Mouse (Mus musculus) hindbrain, embryonic 14.5 days (tissue): ENCODE results near the gene Armc7. TPM values are rescaled to one million over a fixed set of nuclear protein-coding genes. Genes with fewer than 3 reads are reported as not detected.
"Not testable (repeated sequence)": the region's sequence is repeated elsewhere in the genome, so short reads cannot be mapped to it uniquely, and the experiment has no call there.

Experiments used
- ATAC-seq: fragments of 200-750 bp; cut with Nextera tagmentation; 2 replicates; pipeline ENCODE4 v1.8.0; 2017; ENCODE audit warnings: moderate number of reproducible peaks, mild to moderate bottlenecking, moderate TSS enrichment, moderate library complexity; ENCODE audit not compliant: low FRiP score
- DNase-seq: peaks from one replicate; pipeline ENCODE4 v3.0.0-alpha.2; 2015; ENCODE audit warnings: low spot score
- H3K27ac ChIP-seq: fragments of 300-500 bp; sonication (generic); 2 replicates; pipeline ENCODE4 v1.5.1; 2014; ENCODE audit warnings: mild to moderate bottlenecking, moderate library complexity
- H3K27me3 ChIP-seq: fragments of 300-500 bp; sonication (generic); 2 replicates; pipeline ENCODE4 v1.6.1; 2014; ENCODE audit warnings: mild to moderate bottlenecking, low read length, mixed read lengths; ENCODE audit not compliant: control insufficient read depth, insufficient read depth
- H3K36me3 ChIP-seq: fragments of 300-500 bp; sonication (generic); replicated peaks from 2 replicates; pipeline ENCODE4 v1.6.1; 2014; ENCODE audit not compliant: control insufficient read depth, insufficient read depth
- H3K4me1 ChIP-seq: fragments of 300-500 bp; sonication (generic); replicated peaks from 2 replicates; pipeline ENCODE4 v1.6.1; 2014; ENCODE audit warnings: antibody characterized with exemption, low read length, mixed read lengths; ENCODE audit not compliant: control insufficient read depth, insufficient read depth
- H3K4me2 ChIP-seq: fragments of 300-500 bp; sonication (generic); replicated peaks from 2 replicates; pipeline ENCODE4 v1.6.1; 2014; ENCODE audit warnings: mild to moderate bottlenecking, moderate library complexity
- H3K4me3 ChIP-seq: fragments of 300-500 bp; sonication (generic); replicated peaks from 2 replicates; pipeline ENCODE4 v1.5.1; 2014; ENCODE audit warnings: mild to moderate bottlenecking, low read length
- H3K9ac ChIP-seq: fragments of 300-500 bp; sonication (generic); 2 replicates; pipeline ENCODE4 v1.6.1; 2014
- H3K9me3 ChIP-seq: fragments of 300-500 bp; sonication (generic); 2 replicates; pipeline ENCODE4 v1.6.1; 2016; ENCODE audit warnings: low read length; ENCODE audit not compliant: control insufficient read depth
- WGBS: fragments of 180-500 bp; shearing (Covaris S2); extraction: QIAGEN DNeasy Blood & Tissue Kit; methylation state at CpG from one replicate; pipeline ENCODE4 v1.1.7; 2014; 5-methylcytosine and 5-hydroxymethylcytosine counted together
- polyA plus RNA-seq: library from polyadenylated mRNA; unstranded; fragments of >200 nt; fragmentation: Nextera tagmentation; extraction: Ambion mirVana; gene quantifications from 2 replicates; pipeline ENCODE4 v1.2.1, GENCODE M21; 2014

Gene Armc7
- polyA plus RNA-seq, 1 experiment from 2014 or later: 14.2 TPM

DNA sequence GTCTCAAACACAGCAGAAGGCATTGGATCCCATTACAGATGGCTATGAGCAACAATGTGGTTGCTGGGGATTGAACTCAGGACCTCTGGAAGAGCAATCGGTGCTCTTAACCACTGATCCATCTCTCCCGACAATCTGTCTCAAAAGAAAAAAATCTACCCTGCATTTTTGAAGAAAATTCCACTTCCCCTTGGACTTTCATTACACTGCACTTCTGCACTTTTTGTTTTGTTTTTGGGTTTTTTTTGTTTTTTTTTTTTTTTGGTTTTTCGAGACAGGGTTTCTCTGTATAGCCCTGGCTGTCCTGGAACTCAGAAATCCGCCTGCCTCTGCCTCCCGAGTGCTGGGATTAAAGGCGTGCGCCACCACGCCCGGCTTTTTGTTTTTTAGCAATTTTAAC is 21.1 kb downstream of the Armc7 start:
- H3K4me1 ChIP-seq, H3K9ac ChIP-seq, H3K27ac ChIP-seq, H3K4me2 ChIP-seq, DNase-seq, H3K4me3 ChIP-seq, H3K9me3 ChIP-seq, H3K27me3 ChIP-seq, ATAC-seq: not testable (repeated sequence)
- peaks cover 52% of the 10 kb centered on the region for H3K36me3 ChIP-seq
- 91% methylated on average over 9 of the region's 9 CpGs for WGBS

DNA sequence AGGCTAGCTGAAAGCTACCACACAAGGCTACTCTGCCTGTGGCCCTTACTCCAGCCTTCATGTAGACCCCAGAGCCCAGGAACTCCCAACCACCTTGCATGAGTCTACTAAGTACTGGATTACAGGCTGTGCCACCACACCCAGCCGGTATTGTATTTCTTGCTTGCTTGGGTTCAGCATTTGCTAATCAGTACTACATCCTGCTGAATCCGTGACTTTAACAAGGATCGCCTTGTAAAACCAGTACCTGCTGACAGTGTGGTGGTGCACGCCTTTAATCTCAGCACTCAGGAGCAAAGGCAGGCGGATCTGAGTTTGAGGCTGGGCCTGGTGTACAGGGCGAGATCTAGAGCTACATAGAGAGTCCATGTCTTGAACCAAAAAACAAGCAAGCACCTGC is 27.2 kb downstream of the Armc7 start:
- WGBS: 97% methylated on average over 6 of the region's 6 CpGs
- no peak for DNase-seq

DNA sequence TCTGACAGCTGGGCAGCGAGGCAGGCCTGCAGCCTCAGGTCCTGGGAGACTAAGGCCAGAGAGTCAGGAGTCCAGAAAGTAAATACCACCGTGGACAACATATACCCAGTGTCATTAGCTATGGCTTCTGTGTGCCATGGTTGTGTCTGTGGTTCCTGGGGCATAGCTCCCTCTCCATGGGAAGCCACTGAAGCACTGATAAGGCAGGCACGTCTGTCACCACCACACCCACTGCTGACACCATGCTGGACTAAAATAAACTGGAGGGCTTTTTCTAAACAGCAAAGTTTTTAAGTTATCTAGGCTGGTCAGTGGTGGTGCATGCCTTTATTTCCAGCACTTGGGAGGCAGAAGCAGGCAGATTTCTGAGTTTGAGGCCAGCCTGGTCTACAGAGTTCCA is 31.1 kb downstream of the Armc7 start:
- Histone ChIP-seq H3K27me3 (no peaks in the 10 kb centered on the region), H3K9me3 (no peaks in the 10 kb centered on the region), H3K9ac (no peak overlapping the region), H3K36me3 (peaks cover 35% of the 10 kb centered on the region), H3K27ac (no peak overlapping the region), H3K4me2 (no peak overlapping the region), H3K4me3 (no peak overlapping the region), H3K4me1 (peaks cover 44% of the 10 kb centered on the region)
- DNase-seq (no peak), ATAC-seq (no peak)
- 60% methylated on average over 3 of the region's 3 CpGs for WGBS

More for the DNA sequence above, 27.2 kb downstream of the Armc7 start:
- ATAC-seq: no peak
- no peaks in the 10 kb centered on the region for H3K27me3 ChIP-seq
- H3K4me2 ChIP-seq: no peak overlapping the region
- H3K9ac ChIP-seq: no peak overlapping the region
- no peaks in the 10 kb centered on the region for H3K9me3 ChIP-seq
- no peak overlapping the region for H3K27ac ChIP-seq
- no peak overlapping the region for H3K4me3 ChIP-seq
- H3K4me1 ChIP-seq: peaks cover 10% of the 10 kb centered on the region
- peaks cover 74% of the 10 kb centered on the region for H3K36me3 ChIP-seq

DNA sequence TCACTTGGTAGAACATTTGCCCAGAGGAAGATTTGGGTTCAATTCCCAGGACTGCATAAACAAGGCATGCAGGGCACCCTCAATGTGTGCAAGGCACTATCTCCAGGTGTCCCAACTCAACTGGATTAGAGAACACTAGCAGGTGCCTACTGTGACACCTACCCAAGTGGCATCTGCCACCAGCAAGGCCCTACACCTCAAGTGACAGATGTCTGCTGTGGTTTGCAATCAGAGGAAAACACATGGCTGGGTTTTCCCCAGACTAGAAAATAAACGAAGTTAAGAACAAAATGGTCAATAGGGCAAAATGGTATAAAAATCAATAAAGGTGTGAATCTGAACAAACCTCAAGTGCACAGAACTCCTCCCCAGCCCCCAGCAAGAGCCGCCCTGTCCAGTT is 32.6 kb downstream of the Armc7 start:
- 86% methylated on average over 2 of the region's 2 CpGs for WGBS
- ATAC-seq (no peak), DNase-seq (no peak)
- H3K27ac ChIP-seq: no peak overlapping the region
- peaks cover 21% of the 10 kb centered on the region; the same call in 1 of the 2 replicates for H3K36me3 ChIP-seq
- no peaks in the 10 kb centered on the region for H3K27me3 ChIP-seq
- H3K4me2 ChIP-seq: no peak overlapping the region; the same call in 1 of the 2 replicates
- peak overlapping the region; percentile 24; the same call in 1 of the 2 replicates for H3K9ac ChIP-seq
- no peak overlapping the region for H3K4me3 ChIP-seq
- no peaks in the 10 kb centered on the region for H3K9me3 ChIP-seq
- H3K4me1 ChIP-seq: peaks cover 48% of the 10 kb centered on the region

DNA sequence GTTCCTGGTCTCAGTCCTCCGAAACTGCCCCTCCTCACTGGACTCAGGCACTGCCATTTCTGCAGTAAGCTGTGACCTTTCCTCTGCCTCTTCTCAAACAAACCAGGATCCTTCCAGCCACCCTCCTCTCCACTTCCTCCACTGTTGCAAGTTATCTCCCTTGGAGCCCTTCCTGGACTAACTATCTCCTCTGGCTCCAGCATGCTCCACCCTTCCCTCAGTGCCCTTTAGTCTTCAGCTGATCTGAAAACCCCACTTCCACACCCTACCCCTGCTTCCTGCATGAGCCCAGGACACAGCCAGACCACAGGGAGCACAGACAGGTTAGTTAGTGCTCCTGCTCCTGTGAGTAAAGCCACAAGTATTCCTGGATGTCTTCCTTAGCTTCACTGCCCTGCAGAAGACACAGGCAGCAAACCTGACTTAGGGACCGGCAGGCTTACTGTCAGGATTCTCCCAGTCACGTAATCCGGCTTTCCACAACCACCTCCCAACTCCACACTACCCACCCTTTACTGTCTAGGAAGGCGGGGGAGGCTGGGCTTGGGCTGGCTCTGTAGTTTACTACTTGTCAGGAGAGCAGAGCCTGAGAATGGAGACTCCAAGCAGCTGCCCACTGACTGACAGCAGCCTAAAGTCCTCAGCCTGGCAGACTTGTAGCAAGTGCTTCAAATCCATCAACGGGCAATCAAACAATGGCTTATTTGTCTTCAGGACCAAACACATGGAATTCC is 34.5 kb downstream of the Armc7 start:
- DNase-seq: no peak
- H3K9me3 ChIP-seq: no peaks in the 10 kb centered on the region
- H3K4me3 ChIP-seq: peak overlapping the region; percentile 100
- H3K27ac ChIP-seq: peak overlapping the region; percentile 39; the same call in 1 of the 2 replicates
- no peak for ATAC-seq
- H3K9ac ChIP-seq: peak overlapping the region; percentile 100
- H3K27me3 ChIP-seq: no peaks in the 10 kb centered on the region
- peaks cover 8% of the 10 kb centered on the region; the same call in 1 of the 2 replicates for H3K36me3 ChIP-seq
- peaks cover 47% of the 10 kb centered on the region for H3K4me1 ChIP-seq
- H3K4me2 ChIP-seq: peak overlapping the region; percentile 81
- 27% methylated on average over 6 of the region's 6 CpGs for WGBS

DNA sequence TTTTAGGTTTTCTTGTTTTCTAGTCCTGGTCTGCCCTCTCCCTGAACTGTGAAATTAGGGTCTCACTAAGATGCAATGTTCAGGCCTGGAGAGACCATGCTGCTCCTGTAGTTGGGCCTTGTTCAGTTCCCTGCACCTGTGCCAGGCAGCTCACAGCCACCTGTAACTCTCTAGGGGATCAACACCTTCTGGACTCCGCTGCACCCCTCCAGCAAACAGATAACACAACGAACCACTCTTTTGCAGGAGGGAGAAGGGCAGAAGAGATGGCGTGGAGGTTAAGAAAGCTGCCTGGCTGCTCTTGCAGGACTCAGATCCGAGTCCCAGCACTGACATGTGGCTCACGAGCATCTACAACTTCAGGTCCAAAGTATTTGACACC is 35.0 kb downstream of the Armc7 start:
- Histone ChIP-seq H3K9ac (peak overlapping the region; percentile 100), H3K27ac (no peak overlapping the region), H3K27me3 (no peaks in the 10 kb centered on the region), H3K4me3 (peak overlapping the region; percentile 100), H3K36me3 (0 out of 2 replicates have a peak, but pooled peaks cover 4% of the 10 kb centered on the region), H3K4me1 (peaks cover 45% of the 10 kb centered on the region), H3K4me2 (peak overlapping the region; percentile 81), H3K9me3 (no peaks in the 10 kb centered on the region)
- WGBS: 49% methylated on average over 5 of the region's 5 CpGs
- no peak for DNase-seq
- ATAC-seq: no peak

DNA sequence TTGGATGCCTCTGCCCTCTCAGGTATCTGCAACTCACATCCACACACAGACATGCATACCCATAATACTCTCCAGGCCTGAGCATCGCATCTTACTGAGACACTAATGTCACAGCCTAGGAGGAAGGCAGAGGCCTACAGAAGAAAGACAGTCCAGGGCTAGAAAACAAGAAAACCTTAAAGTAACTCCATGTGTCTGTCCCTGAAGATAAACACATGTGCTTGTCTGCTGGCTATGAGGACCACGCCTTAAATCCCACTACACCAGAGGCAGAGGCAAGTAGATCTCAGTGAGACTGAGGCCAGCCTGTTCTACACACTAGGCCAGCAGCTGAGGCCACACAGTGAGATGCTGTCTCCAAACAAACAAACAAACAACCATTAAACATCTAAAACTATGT is 35.7 kb downstream of the Armc7 start:
- peak overlapping the region; percentile 100 for H3K4me3 ChIP-seq
- no peaks in the 10 kb centered on the region for H3K9me3 ChIP-seq
- ATAC-seq (no peak), DNase-seq (no peak)
- H3K9ac ChIP-seq: peak overlapping the region; percentile 100
- H3K36me3 ChIP-seq: 0 out of 2 replicates have a peak, but pooled peaks cover 2% of the 10 kb centered on the region
- no peak overlapping the region for H3K27ac ChIP-seq
- H3K4me1 ChIP-seq: peaks cover 45% of the 10 kb centered on the region
- peak overlapping the region; percentile 81 for H3K4me2 ChIP-seq
- H3K27me3 ChIP-seq: no peaks in the 10 kb centered on the region
- 52% methylated on average over 2 of the region's 2 CpGs for WGBS

DNA sequence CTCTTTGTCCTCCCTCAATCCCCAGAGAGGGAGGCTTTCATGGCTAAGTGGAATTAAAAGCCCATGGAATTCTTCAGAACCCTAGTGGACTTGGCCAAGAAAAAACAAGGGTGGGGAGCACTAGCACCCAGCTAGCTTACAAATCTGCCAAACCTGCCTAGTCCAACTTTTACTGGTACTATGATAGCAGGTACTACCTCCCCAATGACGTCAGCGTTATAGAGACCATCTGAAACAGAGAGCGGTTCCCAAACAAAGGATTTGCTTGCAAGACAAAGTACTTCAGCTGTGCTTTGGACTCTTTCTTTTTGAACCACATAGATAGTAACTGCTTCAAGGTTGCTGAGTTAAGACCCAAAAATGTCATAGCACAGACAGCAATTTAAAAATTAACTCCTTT is 36.5 kb downstream of the Armc7 start:
- Histone ChIP-seq H3K4me2 (peak overlapping the region; percentile 81), H3K36me3 (no peaks in the 10 kb centered on the region), H3K9ac (peak overlapping the region; percentile 100), H3K4me1 (peaks cover 44% of the 10 kb centered on the region), H3K27ac (peak overlapping the region; percentile 93), H3K27me3 (no peaks in the 10 kb centered on the region), H3K4me3 (peak overlapping the region; percentile 100), H3K9me3 (no peaks in the 10 kb centered on the region)
- ATAC-seq (no peak), DNase-seq (peak; percentile 58)
- 19% methylated on average over 3 of the region's 3 CpGs for WGBS

DNA sequence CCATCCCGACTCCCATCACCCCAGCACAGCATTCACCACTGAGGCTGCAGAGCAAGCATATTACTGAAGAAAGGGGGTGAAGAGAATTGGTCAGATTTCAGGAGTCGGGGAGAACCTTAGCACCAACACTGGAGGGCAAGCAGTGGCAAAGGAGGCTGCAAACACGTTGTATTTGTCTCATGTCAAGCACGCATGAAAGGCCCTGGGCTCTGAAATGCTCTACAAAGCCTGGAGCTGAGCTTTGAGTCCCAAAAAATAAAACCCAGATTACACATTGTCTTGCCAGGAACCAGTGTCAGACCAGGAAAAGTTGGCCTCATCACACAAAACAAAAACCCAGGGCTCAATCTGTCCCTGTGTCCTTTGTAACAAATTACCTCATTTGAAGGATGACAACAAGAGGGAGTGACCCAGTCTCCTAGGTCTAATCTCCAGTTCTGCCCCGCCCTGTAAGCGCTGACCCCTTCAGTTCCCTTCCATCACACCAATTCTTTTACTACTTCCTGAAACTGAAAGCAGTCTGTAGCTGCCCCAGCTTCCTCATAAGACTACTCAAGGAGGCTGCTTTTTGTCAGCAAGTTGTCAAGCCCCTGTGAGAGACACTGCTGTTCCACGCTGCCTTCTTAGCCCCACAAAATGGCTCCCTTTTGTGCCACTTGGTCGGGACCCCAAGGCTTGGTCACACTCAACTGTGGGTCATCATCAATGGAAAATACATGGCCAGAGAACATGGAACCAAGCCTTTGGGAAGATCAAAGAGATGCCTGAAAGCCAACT is 37.1 kb downstream of the Armc7 start:
- 9% methylated on average over 8 of the region's 8 CpGs for WGBS
- Histone ChIP-seq H3K4me1 (peaks cover 39% of the 10 kb centered on the region), H3K27me3 (no peaks in the 10 kb centered on the region), H3K27ac (peak overlapping the region; percentile 93), H3K9me3 (no peaks in the 10 kb centered on the region), H3K4me2 (peak overlapping the region; percentile 81), H3K4me3 (peak overlapping the region; percentile 100), H3K9ac (peak overlapping the region; percentile 100), H3K36me3 (no peaks in the 10 kb centered on the region)
- DNase-seq: peak; percentile 45
- no peak for ATAC-seq
